Mouse (Mus musculus) lung, embryonic 16.5 days (tissue): ENCODE data around the gene Adgrf5. TPM values are rescaled to one million over a fixed set of nuclear protein-coding genes. Genes with fewer than 3 reads are reported as not detected.

Source experiments
- ATAC-seq: fragments of 200-750 bp; cut with Nextera tagmentation; 2 replicates; pipeline ENCODE4 v1.8.0; 2017; ENCODE audit warnings: low read depth, mild to moderate bottlenecking, moderate library complexity
- H3K27ac ChIP-seq: fragments of 300-500 bp; sonication (generic); 2 replicates; pipeline ENCODE4 v1.5.1; 2014; ENCODE audit warnings: mild to moderate bottlenecking, control low read depth, low read length
- H3K27me3 ChIP-seq: fragments of 300-500 bp; sonication (generic); 2 replicates; pipeline ENCODE4 v1.6.1; 2014; ENCODE audit warnings: low read depth, low read length, mixed read lengths; ENCODE audit not compliant: control insufficient read depth, insufficient read depth
- H3K36me3 ChIP-seq: fragments of 300-500 bp; sonication (generic); 2 replicates; pipeline ENCODE4 v1.6.1; 2014; ENCODE audit warnings: low read length; ENCODE audit not compliant: control insufficient read depth, insufficient read depth
- H3K4me1 ChIP-seq: fragments of 300-500 bp; sonication (generic); replicated peaks from 2 replicates; pipeline ENCODE4 v1.6.1; 2014; ENCODE audit warnings: low read length, mixed read lengths; ENCODE audit not compliant: control insufficient read depth, insufficient read depth
- H3K4me2 ChIP-seq: fragments of 300-500 bp; sonication (generic); 2 replicates; pipeline ENCODE4 v1.6.1; 2014; ENCODE audit warnings: low read depth, low read length, control low read depth
- H3K4me3 ChIP-seq: fragments of 300-500 bp; sonication (generic); 2 replicates; pipeline ENCODE4 v1.5.1; 2014; ENCODE audit warnings: mild to moderate bottlenecking, low read length, control low read depth
- H3K9ac ChIP-seq: fragments of 300-500 bp; sonication (generic); 2 replicates; pipeline ENCODE4 v1.6.1; 2014; ENCODE audit warnings: low read length, control low read depth
- H3K9me3 ChIP-seq: fragments of 300-500 bp; sonication (generic); 2 replicates; pipeline ENCODE4 v1.6.1; 2016; ENCODE audit warnings: low read length; ENCODE audit not compliant: control insufficient read depth
- WGBS: fragments of 180-500 bp; shearing (Covaris S2); extraction: QIAGEN DNeasy Blood & Tissue Kit; methylation state at CpG from one replicate; pipeline ENCODE4 v1.1.7; 2014; 5-methylcytosine and 5-hydroxymethylcytosine counted together
- polyA plus RNA-seq: library from polyadenylated mRNA; unstranded; fragments of >200 nt; fragmentation: Nextera tagmentation; extraction: Ambion mirVana; gene quantifications from 2 replicates; pipeline ENCODE4 v1.2.1, GENCODE M21; 2015

The Adgrf5 gene
- polyA plus RNA-seq, result 34.5 and 34.9 TPM in 2 replicates

- peak; percentile 87 for ATAC-seq
- H3K4me2 ChIP-seq, result peak within 1 kb of the TSS; percentile 40
- peaks cover 21% of the 10 kb centered on the region for H3K4me1 ChIP-seq
- H3K9ac ChIP-seq, result peak within 1 kb of the TSS; percentile 32
- peak within 1 kb of the TSS; percentile 45 for H3K4me3 ChIP-seq
- H3K27me3 ChIP-seq, result no peaks in the 10 kb centered on the region
- peak within 1 kb of the TSS; percentile 82 for H3K27ac ChIP-seq
- H3K9me3 ChIP-seq, result no peaks in the 10 kb centered on the region
- no peaks in the 10 kb centered on the region for H3K36me3 ChIP-seq
- WGBS, result 11% methylated on average over 16 of the region's 16 CpGs
These were observed at the start of gene Adgrf5 for GRCm38 (mm10) chr17:43359826-43360619. TSS of gene Adgrf5 (plus strand) at chr17:43360451.

DNA sequence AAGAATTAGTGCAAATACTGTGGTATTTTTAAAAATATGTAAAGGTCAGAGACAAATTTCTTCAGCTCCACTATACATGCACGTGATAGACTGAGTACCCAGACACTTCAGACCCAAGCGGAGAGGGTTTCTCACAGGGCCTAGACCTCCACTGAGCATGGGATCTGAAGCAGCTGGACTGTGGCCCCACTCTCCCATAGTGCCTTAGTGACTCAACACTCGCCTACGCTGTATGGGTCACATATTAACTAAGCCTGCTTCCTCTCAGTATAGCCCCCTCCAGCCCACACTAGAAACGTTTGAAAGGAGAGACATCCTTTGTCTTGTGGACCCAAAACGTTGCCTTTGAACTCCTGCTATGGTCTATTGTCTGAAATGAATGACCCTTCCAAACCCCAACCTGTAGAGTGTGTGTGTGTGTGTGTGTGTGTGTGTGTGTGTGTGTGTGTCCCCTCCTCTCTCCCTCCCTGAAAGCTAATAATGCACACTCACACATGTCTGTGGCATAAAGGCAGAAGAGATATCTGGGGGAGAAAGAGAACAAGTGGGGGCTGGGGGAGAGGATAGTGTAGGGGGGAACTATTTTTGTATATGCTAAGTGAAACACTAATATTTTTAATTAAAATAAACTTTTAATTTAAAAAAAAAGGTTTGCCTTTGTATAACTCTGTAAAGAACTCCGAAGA lies 34.1 kb upstream of the Adgrf5 start:
- peaks cover 11% of the 10 kb centered on the region for H3K4me1 ChIP-seq
- no peak for ATAC-seq
- H3K4me2 ChIP-seq, result peak overlapping the region; percentile 58
- H3K9ac ChIP-seq, result no peak overlapping the region
- no peaks in the 10 kb centered on the region for H3K36me3 ChIP-seq
- no peak overlapping the region for H3K27ac ChIP-seq
- H3K4me3 ChIP-seq, result no peak overlapping the region; the same call in 1 of the 2 replicates
- H3K9me3 ChIP-seq, result peaks cover 6% of the 10 kb centered on the region
- H3K27me3 ChIP-seq, result no peaks in the 10 kb centered on the region
- WGBS, result 41% methylated on average over 7 of the region's 7 CpGs

DNA sequence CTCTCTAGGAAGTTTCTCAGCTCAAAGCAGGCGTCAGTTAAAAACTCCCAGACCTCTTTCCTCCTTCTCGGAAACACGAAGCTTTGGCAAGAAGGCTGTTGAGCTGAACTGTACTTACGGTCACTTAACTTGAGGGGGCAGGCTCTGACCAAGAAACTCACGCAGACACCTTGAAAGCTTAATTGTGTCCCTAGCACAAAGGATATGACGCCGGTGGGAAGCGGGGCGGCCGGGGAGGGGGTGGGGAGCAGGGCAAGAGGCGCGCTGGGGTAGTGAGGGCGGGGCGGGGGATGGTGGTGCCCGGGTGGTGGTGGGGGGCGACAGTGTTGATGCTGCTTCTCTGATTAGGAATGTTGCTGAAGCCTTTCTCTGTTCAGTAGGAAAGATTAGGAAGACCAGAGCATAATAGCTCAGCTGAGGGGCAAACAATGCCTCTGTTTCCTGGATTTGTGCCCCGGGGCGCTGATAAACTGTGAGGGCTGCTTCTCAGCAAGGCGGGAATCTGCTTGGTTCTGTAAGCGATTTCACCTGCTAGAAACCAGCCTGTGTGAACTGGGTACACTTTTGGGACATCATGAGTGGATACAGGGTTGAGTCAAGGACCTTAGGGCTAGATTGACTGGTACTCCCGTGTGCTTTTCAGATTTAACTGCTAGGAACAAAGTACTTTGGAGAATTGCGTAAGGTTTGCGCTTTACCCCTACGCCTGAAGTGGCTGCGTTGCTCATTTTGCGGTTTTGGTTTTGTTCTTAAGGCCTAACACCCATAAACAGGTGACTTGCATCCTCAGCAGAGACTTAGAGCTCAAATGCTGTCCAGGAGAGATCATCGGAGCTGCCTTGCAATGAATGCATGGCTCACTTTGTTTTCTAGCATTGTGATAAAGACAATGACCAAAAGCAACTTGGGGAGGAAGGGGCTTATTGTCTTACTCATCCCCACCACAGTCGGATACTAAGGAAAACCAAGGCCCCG lies 33.2 kb upstream of the Adgrf5 start:
- H3K36me3 ChIP-seq, result no peaks in the 10 kb centered on the region
- peak overlapping the region; percentile 58 for H3K4me2 ChIP-seq
- peak overlapping the region; percentile 62 for H3K27ac ChIP-seq
- H3K27me3 ChIP-seq, result no peaks in the 10 kb centered on the region
- H3K9me3 ChIP-seq, result peaks cover 6% of the 10 kb centered on the region
- peaks cover 12% of the 10 kb centered on the region for H3K4me1 ChIP-seq
- H3K9ac ChIP-seq, result peak overlapping the region; percentile 58
- WGBS, result 13% methylated on average over 29 of the region's 29 CpGs
- H3K4me3 ChIP-seq, result peak overlapping the region; percentile 38
- peak; percentile 92 for ATAC-seq

GRCm38 (mm10) chr17:43327810-43328209 lies 32.4 kb upstream of the Adgrf5 start:
- Histone ChIP-seq H3K9me3 (peaks cover 3% of the 10 kb centered on the region), H3K27ac (peak overlapping the region; percentile 62), H3K4me2 (no peak overlapping the region), H3K9ac (no peak overlapping the region), H3K27me3 (no peaks in the 10 kb centered on the region), H3K4me3 (no peak overlapping the region), H3K4me1 (peaks cover 20% of the 10 kb centered on the region), H3K36me3 (no peaks in the 10 kb centered on the region)
- 84% methylated on average over 5 of the region's 6 CpGs for WGBS
- no peak for ATAC-seq

DNA sequence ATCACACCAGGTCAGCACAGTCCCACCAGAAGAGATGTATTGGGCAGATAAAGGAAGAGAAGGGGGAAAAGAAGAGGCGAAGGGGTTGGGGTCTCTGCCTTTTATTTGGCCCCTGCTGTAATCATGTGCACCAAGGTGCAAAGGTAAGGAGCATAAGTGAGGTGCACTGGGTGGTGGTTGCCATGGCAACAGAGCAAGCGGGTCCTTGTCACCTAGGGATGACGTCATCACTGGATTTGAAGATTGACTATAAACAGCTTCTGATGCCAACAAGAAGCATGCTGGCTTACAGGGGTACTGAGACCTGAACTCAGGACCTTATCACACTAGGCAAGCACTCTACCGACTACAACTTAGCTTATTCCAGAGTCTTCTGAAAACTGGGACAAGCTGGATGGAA lies 31.0 kb upstream of the Adgrf5 start:
- Histone ChIP-seq H3K9ac (no peak overlapping the region), H3K27me3 (no peaks in the 10 kb centered on the region), H3K4me3 (no peak overlapping the region), H3K4me2 (no peak overlapping the region), H3K9me3 (no peaks in the 10 kb centered on the region), H3K27ac (no peak overlapping the region), H3K36me3 (no peaks in the 10 kb centered on the region), H3K4me1 (peaks cover 21% of the 10 kb centered on the region)
- WGBS, result 59% methylated on average over 4 of the region's 4 CpGs
- ATAC-seq, result no peak

DNA sequence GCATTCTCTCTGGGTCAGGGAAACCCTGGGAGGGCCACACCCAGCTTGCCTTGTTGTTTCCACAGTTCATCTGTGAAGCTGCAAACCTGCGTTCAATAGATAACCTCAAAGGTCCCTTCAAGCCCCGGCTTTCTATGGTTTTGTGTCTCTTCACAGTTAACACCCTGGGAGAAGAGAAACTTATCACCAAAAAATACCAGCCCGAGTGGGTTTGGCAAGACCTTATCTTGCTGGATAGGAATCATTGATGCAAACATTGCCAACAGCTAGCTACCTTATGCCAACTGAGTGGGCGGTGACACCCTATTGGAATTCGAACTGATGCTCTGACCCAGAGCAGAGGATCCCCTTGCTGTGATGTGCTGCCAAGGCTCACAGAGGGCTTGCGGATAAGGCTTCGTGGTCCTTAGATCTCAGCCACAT lies 30.5 kb upstream of the Adgrf5 start:
- peaks cover 21% of the 10 kb centered on the region for H3K4me1 ChIP-seq
- WGBS, result 65% methylated on average over 7 of the region's 7 CpGs
- no peak for ATAC-seq
- H3K4me3 ChIP-seq, result no peak overlapping the region
- H3K4me2 ChIP-seq, result no peak overlapping the region
- no peaks in the 10 kb centered on the region for H3K9me3 ChIP-seq
- no peak overlapping the region for H3K27ac ChIP-seq
- no peaks in the 10 kb centered on the region for H3K36me3 ChIP-seq
- H3K27me3 ChIP-seq, result no peaks in the 10 kb centered on the region
- no peak overlapping the region for H3K9ac ChIP-seq

GRCm38 (mm10) chr17:43332686-43333085 lies 27.6 kb upstream of the Adgrf5 start:
- H3K9ac ChIP-seq, result no peak overlapping the region

DNA sequence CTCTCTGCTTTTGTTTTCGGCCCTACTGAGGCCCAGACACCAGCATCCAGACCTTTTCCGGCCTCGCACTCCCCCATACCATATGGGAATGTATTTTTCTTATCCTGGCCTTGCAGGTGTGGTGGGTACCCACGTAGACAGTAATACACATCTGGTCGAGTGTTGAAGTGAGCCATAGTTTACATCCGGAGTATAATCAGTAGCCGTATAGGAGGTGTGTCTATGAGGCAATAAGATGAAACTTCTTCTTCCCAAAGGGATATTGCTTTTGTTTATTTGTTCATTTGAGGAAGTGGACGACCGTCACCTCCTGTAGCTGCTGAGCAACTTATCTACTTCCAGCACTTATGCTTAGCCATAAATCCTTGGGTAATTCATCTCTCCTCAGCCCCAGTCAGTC lies 26.2 kb upstream of the Adgrf5 start:
- Histone ChIP-seq H3K27ac (no peak overlapping the region), H3K4me3 (no peak overlapping the region), H3K9ac (no peak overlapping the region), H3K4me1 (peaks cover 10% of the 10 kb centered on the region), H3K9me3 (no peaks in the 10 kb centered on the region), H3K4me2 (no peak overlapping the region), H3K36me3 (no peaks in the 10 kb centered on the region), H3K27me3 (no peaks in the 10 kb centered on the region)
- 0 out of 2 replicates have a peak, but pooled peaks have one; percentile 34 for ATAC-seq
- WGBS, result 46% methylated on average over 9 of the region's 9 CpGs

More at GRCm38 (mm10) chr17:43332686-43333085, 27.6 kb upstream of the Adgrf5 start:
- ATAC-seq, result peak; percentile 44
- peak overlapping the region; percentile 22; the same call in 1 of the 2 replicates for H3K4me2 ChIP-seq
- no peak overlapping the region for H3K4me3 ChIP-seq
- peaks cover 13% of the 10 kb centered on the region for H3K4me1 ChIP-seq
- no peaks in the 10 kb centered on the region for H3K27me3 ChIP-seq
- H3K27ac ChIP-seq, result peak overlapping the region; percentile 59
- H3K36me3 ChIP-seq, result no peaks in the 10 kb centered on the region
- H3K9me3 ChIP-seq, result no peaks in the 10 kb centered on the region
- WGBS, result 16% methylated on average over 5 of the region's 5 CpGs
